Mouse (Mus musculus): ENCODE measurements at regions not wholly inside any gene's neighbourhood (a gene's known extent, or its start where the extent isn't known, plus 50 kb on each side); places are given as distances from the start of the nearest gene placed in this dataset.

DNA sequence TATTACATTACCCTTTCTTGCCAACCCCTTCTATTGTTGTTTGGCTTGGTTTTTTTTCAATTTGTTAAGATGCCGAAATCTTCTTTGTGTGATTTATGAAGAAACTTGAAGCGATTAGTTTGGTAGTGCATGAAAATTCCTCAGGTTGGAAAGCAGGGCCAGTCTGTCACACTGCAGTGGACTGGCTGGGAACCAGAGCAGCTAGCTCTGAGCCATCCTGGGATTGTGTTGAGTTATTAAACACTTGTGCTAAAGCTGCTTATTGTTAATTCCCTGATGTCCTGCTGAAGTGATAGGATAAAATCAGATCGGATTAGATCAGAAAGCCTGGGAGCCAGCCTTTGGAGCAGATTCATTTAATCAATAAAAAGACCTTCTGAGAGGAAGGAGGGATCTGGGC lies 180.4 kb upstream of the Tle1 start:
- ATAC-seq (replicated peaks; ENCODE audit: insufficient number of reproducible peaks, low FRiP score, low TSS enrichment, poor library complexity, severe bottlenecking) = no peak

DNA sequence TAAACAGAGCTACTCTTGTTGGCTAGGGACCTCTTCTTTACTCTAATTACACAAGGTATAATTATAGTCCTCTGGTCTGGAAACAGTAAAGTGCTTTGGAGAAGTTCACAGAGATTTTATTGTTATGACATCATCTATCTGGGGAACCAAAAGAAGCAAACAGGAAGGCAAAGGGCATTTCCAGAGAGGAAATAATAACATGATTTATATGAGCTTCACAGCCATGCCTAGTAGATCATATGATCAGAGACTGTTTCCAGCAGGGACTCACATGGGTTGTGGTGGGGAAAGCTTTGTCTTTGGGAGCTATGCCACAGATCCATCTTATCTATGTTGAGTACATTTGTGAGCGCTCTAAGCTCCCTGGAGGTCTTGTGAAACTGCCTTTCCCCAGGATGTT lies 178.8 kb upstream of the Tle1 start:
- ATAC-seq (replicated peaks; ENCODE audit: insufficient number of reproducible peaks, low FRiP score, low TSS enrichment, poor library complexity, severe bottlenecking) = peak; percentile 76

DNA sequence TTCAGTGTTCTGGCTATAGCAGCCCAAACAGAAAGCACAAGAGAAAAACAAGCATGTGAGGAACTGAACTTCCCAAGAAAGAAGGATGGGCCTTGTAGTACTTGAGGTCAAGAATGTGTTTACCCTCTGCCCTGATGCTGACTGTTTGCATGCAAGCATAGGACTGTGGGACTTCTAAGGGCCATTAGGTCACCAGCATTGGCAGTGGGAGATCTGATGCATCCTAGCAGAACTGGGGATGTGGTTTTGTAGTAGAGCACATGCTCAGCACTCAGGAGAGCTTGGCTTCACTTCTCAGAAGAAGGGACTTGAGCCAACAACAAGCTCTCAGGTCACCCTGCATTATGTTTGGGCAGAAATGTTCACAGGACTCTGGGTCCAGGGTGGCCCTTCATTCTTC lies 178.3 kb upstream of the Tle1 start:
- peak; percentile 29 for ATAC-seq (replicated peaks; ENCODE audit: insufficient number of reproducible peaks, low FRiP score, low TSS enrichment, poor library complexity, severe bottlenecking)

DNA sequence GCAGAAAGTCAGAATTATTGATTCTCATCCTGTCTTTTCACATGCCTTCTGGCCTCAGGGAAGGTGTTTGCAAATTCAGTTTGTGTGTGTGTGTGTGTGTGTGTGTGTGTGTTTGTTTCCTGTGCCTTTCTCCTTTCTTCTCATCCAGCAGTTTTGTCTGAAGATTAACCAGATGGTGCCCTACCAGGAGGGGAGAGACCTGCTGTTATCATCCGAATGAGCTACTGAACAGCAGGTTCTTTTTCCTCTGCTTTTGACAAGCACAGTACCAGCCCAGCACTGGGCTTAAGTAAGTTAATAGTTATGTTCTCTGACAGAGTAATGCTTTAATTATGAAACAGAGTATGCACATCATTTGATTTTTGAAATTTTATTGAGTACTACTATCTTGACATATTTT lies 176.8 kb upstream of the Tle1 start:
- no peak for ATAC-seq (replicated peaks; ENCODE audit: insufficient number of reproducible peaks, low FRiP score, low TSS enrichment, poor library complexity, severe bottlenecking)

DNA sequence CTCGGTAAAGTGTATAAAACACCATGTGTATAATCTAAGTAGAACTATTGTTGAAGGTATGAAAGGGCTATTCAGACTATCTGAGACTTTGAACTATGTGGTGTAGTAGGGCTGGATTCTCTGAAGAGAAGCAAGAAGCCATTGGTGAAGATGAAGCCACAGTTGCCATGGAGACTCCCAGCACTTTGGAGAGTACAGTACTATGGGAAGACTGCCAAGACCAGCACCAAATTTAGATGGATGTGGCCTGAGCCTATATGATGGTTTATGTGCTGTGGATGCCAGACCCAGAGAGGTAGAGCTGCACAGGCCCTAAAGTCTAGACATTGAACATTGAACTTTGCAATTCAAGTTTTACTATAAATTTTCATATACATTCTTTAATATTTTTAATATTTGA lies 151.3 kb upstream of the Tle1 start:
- ATAC-seq (replicated peaks; ENCODE audit: insufficient number of reproducible peaks, low FRiP score, low TSS enrichment, poor library complexity, severe bottlenecking) = no peak

DNA sequence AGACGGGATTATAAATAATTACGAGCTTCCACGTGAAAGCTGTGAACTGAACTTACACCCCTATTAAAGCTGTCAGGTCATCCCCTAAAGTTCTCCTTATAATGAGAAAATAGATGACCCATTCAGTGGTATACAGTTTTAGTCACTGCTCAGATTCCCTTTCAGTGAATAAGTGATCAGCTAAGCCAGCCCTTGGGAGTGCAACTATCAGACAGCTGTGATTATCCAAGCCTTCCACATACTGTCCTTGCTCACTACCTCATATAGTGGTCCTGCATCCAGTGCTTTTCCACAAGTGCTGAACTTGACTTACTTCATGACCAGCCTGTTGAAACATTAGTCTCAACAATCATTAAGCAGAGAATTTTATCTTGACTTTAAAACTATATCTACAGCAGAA lies 131.2 kb upstream of the Tle1 start:
- ATAC-seq (replicated peaks; ENCODE audit: insufficient number of reproducible peaks, low FRiP score, low TSS enrichment, poor library complexity, severe bottlenecking) = no peak

DNA sequence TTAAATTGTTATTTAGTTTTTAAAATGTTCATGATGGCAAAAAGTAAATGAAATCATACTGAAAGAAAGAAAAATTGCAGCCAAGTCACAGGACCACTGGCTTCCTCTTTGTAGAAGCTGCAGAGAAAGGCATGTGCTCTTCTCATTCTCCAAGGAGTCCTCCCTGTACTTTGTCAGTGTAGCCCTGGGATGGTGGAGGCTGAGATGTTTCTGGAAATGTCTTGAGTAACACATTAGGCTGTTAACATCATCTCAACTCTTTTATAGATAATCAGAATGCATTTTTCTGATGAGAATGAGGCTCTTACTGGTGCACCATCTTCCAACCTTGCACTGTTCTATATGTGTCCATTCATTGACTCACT lies 128.3 kb upstream of the Tle1 start:
- no peak for ATAC-seq (replicated peaks; ENCODE audit: insufficient number of reproducible peaks, low FRiP score, low TSS enrichment, poor library complexity, severe bottlenecking)

DNA sequence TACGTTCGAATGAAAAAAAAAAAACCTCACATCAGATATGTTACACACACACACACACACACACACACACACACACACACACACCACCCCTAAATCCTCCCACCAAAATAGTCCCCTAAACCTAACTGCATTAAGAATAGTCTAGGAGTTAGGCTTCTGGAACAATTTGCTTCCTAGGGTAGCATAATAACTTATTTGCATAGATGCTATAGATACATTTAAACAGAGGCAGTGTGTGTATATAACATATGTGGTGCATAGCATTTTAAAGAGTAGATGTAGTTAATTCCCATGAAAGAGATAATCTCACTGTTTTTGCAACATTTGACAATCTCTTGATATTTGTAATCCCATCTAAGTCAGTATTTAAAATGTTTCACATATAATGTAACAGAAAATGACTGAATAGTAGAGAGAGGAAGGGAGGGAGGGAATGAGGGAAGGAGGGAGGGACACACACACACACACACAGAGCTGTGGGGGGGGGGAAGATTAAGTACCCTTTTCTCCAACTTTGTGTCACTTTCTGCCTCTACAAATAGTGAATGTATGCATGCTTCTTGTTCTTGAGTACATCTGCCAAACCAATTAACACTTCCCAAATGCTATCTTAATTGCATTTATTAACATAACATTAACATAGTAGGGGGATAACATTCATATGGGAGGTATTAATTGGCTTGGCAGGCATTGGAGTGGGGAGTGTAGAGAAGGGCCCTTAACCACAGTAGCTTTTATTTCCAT lies 127.7 kb upstream of the Tle1 start:
- ATAC-seq (replicated peaks; ENCODE audit: insufficient number of reproducible peaks, low FRiP score, low TSS enrichment, poor library complexity, severe bottlenecking) = no peak

DNA sequence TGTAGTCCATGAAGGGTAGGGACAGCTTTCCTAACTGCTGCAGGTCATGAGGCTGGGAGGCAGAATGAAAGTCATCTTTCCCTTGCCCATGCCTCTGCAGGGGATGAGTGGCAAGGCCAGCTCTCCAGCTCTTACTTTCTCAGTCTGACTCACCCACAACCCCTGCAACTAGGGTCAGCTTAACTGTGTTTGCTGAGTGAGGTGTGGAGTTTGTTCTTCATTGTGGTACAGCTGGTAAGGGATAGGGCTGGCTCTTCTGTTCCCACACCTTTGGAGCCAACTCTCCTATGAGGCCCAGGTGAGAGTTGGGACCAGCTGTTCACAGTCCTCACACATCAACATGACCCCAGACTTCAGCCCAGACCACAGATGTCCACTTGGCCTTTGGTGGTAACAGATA lies 124.2 kb upstream of the Tle1 start:
- no peak for ATAC-seq (replicated peaks; ENCODE audit: insufficient number of reproducible peaks, low FRiP score, low TSS enrichment, poor library complexity, severe bottlenecking)

DNA sequence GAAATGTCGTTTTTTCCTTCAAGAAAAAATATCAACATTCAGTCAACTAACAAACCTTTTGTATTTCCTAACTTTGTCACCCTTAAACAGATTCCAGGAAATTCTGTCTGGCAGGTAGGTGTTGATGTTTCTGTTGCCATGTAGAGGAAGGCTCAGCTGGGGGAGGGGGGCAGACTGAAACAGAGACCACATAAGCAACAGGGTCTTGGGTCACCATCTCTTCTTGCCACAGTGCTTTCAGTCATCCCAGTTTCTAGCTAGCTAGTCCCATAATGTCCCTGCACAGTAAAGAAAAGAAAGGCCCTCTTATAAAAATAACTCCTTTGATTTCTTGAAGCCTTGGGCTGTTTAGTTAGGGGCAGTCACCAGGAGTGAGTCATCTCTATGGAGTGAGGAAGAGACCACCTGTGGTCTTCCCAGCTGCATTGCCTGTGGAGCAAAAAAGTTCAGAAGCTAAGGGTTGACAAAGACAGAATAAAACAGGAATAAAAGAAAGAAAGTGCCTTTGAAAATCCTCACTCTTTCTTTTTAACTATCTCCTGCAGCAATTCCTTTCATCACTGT lies 84.5 kb upstream of the Tle1 start:
- no peak for ATAC-seq (replicated peaks; ENCODE audit: insufficient number of reproducible peaks, low FRiP score, low TSS enrichment, poor library complexity, severe bottlenecking)

DNA sequence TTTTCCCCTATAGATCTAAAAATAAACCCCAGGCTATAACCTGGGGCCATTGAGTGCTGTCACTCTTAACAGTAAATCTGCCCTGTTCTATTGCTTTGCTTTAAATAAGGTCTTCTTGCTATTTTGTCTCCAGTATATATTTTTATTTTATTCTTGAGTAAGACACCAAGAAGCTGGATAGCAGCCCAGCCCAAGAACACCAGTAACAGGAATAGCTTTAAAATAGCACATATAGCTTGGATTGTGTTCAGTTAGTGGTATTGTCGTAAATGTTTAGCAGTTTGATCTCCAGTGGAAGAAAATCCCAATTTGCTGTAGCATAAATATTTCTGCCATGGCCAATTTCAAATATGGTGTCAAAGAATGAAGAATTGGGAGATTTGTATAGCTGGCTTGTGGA lies 49.8 kb upstream of the Tle1 start:
- no peak for ATAC-seq (replicated peaks; ENCODE audit: insufficient number of reproducible peaks, low FRiP score, low TSS enrichment, poor library complexity, severe bottlenecking)

Data from monocyte, adult 5-6 weeks (primary cell).